Mouse (Mus musculus): ENCODE results near the gene Atxn2.

Gene Atxn2

DNA sequence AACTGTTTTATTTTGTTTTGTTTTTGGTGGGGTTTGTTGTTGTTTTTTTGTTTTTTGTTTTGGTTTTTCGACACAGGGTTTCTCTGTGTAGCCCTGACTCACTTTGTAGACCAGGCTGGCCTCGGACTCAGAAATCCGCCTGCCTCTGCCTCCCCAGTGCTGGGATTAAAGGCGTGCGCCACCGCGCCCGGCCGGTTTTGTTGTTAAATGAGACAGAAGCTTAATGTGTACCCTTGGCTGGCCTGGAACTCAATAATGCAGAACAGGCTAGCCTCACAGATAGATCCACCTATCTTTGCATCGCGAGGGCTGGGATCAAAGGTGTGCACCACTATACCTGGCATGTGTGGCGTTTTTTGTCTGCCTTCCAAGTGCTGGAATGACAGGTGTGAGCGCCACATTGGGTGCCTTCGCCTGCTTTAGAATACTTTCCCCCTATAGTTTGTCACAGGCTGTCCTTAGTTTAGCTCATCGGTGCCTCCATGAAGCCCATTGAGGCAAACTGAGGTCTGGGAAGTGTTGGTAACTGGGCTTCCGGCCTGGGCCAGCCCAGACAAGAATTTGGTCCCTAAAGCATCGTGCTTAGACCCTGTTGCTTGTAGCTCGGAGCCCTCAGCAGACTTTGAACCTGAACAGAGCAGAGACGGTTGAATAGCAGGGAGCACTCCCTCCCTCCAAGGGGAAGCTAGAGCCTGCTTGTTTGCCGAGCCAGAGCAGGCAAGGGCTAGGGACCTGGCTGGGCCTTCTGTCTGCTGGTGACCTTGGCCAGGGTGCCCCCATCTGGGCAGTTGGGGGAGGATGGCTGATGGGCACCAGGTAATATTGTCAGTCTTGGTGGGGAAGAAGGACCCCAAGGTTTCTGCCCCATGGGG lies 138.6 kb downstream of the Atxn2 start:
- in situ Hi-C loops (cut with MboI, MseI), result loop anchor here (25.0 kb wide), 2 partner anchors 513 to 1337 kb away; partner anchors contain the start of genes Fam216a, Gpn3, Plbd2 and Rad9b

DNA sequence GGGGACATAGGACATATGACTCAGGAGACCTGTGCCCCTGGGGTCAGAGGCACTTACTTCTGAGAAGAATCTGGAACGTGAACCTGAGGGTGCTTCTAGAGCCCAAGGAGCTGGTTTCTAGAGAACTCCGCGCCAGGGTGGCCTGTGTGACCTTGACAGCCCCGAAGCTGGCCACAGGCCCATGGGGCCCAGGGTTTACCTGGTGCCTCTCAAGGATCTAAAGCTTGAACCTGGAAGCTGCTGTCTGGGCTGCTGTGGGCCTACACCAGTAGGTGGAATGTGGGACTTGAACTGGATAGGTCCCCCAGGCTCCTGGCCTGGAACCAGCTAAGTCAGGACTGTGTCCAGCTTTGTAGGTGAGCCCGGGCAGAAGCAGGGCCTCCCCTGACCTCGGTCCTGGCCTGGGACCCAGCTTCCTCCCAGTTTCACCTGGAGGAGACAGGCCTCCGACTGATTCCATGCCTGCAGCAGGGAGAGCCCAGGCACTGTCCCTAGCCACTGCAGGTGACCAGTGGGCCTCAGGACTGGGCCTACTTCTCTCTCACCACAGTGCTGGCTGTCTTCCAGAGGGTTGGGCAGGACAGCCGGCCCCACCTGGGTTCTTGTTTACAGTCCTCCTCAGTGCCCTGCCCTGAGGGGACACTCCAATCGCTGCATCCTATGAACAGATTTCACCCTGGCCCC lies 142.4 kb downstream of the Atxn2 start:
- in situ Hi-C loops (cut with MboI, MseI), result no loop called here

DNA sequence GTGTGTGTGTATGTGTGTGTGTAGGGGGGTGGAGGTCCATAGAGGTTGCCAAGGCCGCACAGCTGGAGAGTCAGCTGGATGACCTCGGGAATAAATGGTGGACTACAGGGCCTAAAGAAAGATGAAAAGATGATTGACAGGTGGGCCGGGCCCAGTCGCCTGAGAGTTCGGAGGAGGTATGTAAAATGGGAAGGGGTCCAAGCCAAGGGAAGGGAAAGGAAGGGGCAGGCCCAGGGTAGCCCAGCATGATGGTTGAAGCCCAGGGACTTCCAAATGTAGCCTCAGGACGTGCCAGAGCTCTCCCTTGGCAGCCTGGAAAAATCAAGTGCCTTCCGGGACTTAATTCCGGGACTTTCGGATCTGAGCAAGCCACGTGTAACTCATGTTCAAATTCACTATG lies 143.6 kb downstream of the Atxn2 start:
- in situ Hi-C loops (cut with MboI, MseI), result no loop called here

DNA sequence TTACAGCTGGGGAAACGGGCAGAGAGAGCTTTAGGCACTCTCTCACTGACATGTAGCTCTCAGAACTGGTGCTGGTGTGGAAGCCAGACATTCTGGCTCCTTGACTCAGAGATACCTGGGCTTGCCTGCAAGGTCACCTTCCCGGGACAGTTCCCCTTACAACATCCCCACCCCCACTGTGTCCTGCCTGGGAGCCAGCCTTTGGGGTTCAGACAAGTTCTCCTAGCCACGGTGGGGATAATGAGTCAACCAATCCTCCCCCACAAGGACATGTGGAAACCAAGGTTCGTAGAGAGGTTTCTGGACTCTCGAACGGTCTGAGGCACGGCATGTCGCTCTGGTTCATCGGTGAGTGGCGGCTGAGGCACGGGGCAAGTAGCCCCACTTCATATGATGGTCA lies 145.6 kb downstream of the Atxn2 start:
- in situ Hi-C loops (cut with MboI, MseI), result no loop called here

DNA sequence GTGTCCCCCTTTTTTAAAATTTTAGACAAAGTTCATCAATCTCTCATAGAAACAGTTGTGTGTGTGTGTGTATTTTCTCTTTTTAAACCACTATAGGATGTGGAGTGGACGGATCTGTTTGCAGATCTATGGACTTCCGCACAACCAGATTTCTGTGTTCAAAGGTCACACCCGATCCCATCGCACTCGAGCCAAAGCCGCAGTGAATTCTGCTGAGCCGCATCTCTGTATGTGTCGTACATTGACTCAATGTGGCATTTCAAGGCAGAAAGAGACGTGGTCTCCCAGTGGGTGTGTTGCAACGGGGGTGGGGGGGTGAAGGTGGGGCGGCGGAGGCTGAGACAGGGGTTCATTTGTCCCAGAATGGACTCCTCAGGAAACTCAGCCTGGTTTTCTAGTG lies 147.3 kb downstream of the Atxn2 start:
- in situ Hi-C loops (cut with MboI, MseI), result no loop called here

DNA sequence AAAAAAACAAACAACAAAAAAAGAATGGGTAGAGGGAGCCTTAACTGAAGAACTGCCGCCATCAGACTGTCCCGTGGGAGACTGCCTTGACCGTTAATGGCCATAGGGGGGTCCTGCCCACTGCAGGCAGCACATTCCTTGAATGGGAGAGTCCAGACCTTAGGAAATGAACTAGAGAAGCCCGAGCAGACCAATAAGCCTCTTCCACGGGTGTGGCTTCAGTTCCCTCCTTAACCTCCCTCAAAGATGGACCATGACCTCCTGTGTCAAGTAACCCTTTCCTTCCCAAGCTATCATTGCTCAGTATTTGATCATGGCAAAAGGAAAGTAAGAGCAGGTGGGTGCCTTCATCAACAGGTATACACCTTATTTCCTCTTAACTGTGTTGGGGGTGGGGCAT lies 150.8 kb downstream of the Atxn2 start:
- in situ Hi-C loops (cut with MboI, MseI), result no loop called here

DNA sequence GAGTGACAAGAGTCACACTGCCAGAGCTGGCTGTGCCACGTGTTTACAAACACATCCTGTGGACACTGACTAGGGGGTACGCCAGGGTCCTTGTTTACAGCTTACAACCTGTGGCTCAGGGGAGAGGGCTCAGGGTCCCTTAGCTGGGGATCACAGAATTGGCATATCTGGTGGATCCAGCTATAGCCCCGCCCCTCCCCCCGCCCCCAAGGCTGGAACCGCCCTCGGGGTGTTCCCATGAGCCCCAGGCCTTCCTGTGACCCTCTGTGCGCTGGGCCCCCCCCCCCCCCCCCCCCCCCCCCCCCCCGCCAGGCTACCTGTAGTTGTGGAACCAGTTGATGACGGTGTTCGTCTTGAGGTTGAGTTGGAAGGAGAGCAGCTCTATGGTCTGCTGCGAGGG lies 153.2 kb downstream of the Atxn2 start:
- in situ Hi-C loops (cut with MboI, MseI), result no loop called here

All from regulatory T cell (primary cell).